Mouse (Mus musculus) CH12.LX (cell line): ENCODE results near the gene Zfyve9. TPM values are rescaled to one million over a fixed set of nuclear protein-coding genes. Genes with fewer than 3 reads are reported as not detected.

Source experiments
- DNase-seq: peaks from one replicate; pipeline ENCODE4 v3.0.0-alpha.2; 2013; ENCODE audit errors: extremely low read depth
- H3K27ac ChIP-seq: 2 replicates; pipeline ENCODE4 v1.5.1; 2012; ENCODE audit warnings: low read depth, mild to moderate bottlenecking, control low read depth, moderate library complexity; ENCODE audit not compliant: insufficient read depth
- H3K27me3 ChIP-seq: replicated peaks from 2 replicates; pipeline ENCODE3; 2012; ENCODE audit warnings: inconsistent platforms
- H3K36me3 ChIP-seq, 2 experiments: replicated peaks in 1 of 2; 2 replicates each; pipeline versions ENCODE3 to v1.6.1; 2012; ENCODE audit warnings: inconsistent platforms in 1 of 2, low read length in 1 of 2, mild to moderate bottlenecking in 1 of 2, mixed read lengths in 1 of 2, moderate library complexity in 1 of 2; ENCODE audit not compliant: control insufficient read depth in 1 of 2, insufficient read depth in 1 of 2
- H3K4me1 ChIP-seq, 2 experiments: 2 replicates each; pipeline ENCODE4 v1.6.1; 2012; ENCODE audit warnings: inconsistent platforms in 1 of 2, moderate library complexity in 1 of 2; ENCODE audit not compliant: insufficient read depth in 2 of 2, control insufficient read depth in 1 of 2
- H3K4me2 ChIP-seq: 2 replicates; pipeline ENCODE4 v1.6.1; 2012; ENCODE audit warnings: low read depth, mild to moderate bottlenecking, control low read depth; ENCODE audit not compliant: poor library complexity, insufficient read depth, severe bottlenecking
- H3K4me3 ChIP-seq, 3 experiments: fragments of 150-350 bp in 1 of 3; sonication (generic) in 1 of 3; replicated peaks in 1 of 3; 2 replicates each; pipeline versions ENCODE3 to v1.5.1; 2011 to 2012; ENCODE audit warnings: low read depth in 2 of 3, low read length in 2 of 3, mild to moderate bottlenecking in 2 of 3, moderate library complexity in 2 of 3, control low read depth in 1 of 3, improper control_type of control experiment in 1 of 3, inconsistent platforms in 1 of 3, mixed read lengths in 1 of 3; ENCODE audit not compliant: poor library complexity in 1 of 3
- H3K79me2 ChIP-seq: replicated peaks from 2 replicates; pipeline ENCODE4 v1.6.1; 2012; ENCODE audit warnings: mild to moderate bottlenecking, moderate library complexity; ENCODE audit not compliant: control insufficient read depth, poor library complexity, insufficient read depth, severe bottlenecking; ENCODE audit errors: extremely low read depth
- H3K9ac ChIP-seq: 2 replicates; pipeline ENCODE4 v1.6.1; 2012; ENCODE audit warnings: low read depth, mild to moderate bottlenecking, control low read depth, moderate library complexity; ENCODE audit not compliant: insufficient read depth
- H3K9me3 ChIP-seq: replicated peaks from 2 replicates; pipeline ENCODE3; 2012; ENCODE audit warnings: low read length, inconsistent platforms, mixed read lengths
- BHLHE40 ChIP-seq: IDR thresholded peaks from 2 replicates; pipeline ENCODE4 v1.6.1; 2011; ENCODE audit warnings: mild to moderate bottlenecking, low read depth, low read length, improper control_type of control experiment
- CHD2 ChIP-seq: IDR thresholded peaks from 2 replicates; pipeline ENCODE4 v1.6.1; 2011; ENCODE audit warnings: low read length, improper control_type of control experiment
- CTCF ChIP-seq, 2 experiments: IDR thresholded peaks in 1 of 2; conservative IDR thresholded peaks in 1 of 2; 2 replicates each; pipeline ENCODE4 v1.5.1; 2011 to 2012; ENCODE audit warnings: low read depth in 2 of 2, low read length in 2 of 2, improper control_type of control experiment in 1 of 2, inconsistent platforms in 1 of 2, mild to moderate bottlenecking in 1 of 2, moderate library complexity in 1 of 2
- IRF4 ChIP-seq: IDR thresholded peaks from 2 replicates; pipeline ENCODE4 v1.6.1; 2014; ENCODE audit warnings: low read depth, mild to moderate bottlenecking, inconsistent platforms, low read length, improper control_type of control experiment
- JUND ChIP-seq: conservative IDR thresholded peaks from 2 replicates; pipeline ENCODE4 v1.6.1; 2011; ENCODE audit warnings: low read depth, low read length, improper control_type of control experiment
- KAT2A ChIP-seq: IDR thresholded peaks from 2 replicates; pipeline ENCODE4 v1.6.1; 2012; ENCODE audit warnings: low read length, improper control_type of control experiment, inconsistent platforms; ENCODE audit not compliant: insufficient replicate concordance
- MAFK ChIP-seq: IDR thresholded peaks from 2 replicates; pipeline ENCODE4 v1.6.1; 2011; ENCODE audit warnings: low read length, improper control_type of control experiment; ENCODE audit not compliant: insufficient replicate concordance
- MAX ChIP-seq: IDR thresholded peaks from 2 replicates; pipeline ENCODE4 v1.6.1; 2011; ENCODE audit warnings: low read length, improper control_type of control experiment
- MAZ ChIP-seq: IDR thresholded peaks from 2 replicates; pipeline ENCODE4 v1.6.1; 2012; ENCODE audit warnings: low read depth, mild to moderate bottlenecking, inconsistent platforms, low read length, improper control_type of control experiment, moderate library complexity
- MEF2A ChIP-seq: IDR thresholded peaks from 2 replicates; pipeline ENCODE4 v1.6.1; 2014; ENCODE audit warnings: low read depth, mild to moderate bottlenecking, inconsistent platforms, low read length, improper control_type of control experiment, borderline replicate concordance
- MXI1 ChIP-seq: IDR thresholded peaks from 2 replicates; pipeline ENCODE4 v1.6.1; 2011; ENCODE audit warnings: mild to moderate bottlenecking, low read depth, low read length, improper control_type of control experiment
- MYC ChIP-seq: IDR thresholded peaks from 2 replicates; pipeline ENCODE4 v1.6.1; 2011; ENCODE audit warnings: low read depth, mild to moderate bottlenecking, improper control_type of control experiment, low read length
- PAX5 ChIP-seq: IDR thresholded peaks from 2 replicates; pipeline ENCODE4 v1.6.1; 2012; ENCODE audit warnings: low read length, inconsistent platforms, mixed read lengths
- POLR2AphosphoS2 ChIP-seq: IDR thresholded peaks from 2 replicates; pipeline ENCODE4 v1.6.1; 2011; ENCODE audit warnings: low read depth, low read length, improper control_type of control experiment
- RAD21 ChIP-seq: IDR thresholded peaks from 2 replicates; pipeline ENCODE4 v1.6.1; 2011; ENCODE audit warnings: low read depth, mild to moderate bottlenecking, low read length, improper control_type of control experiment, moderate library complexity
- RCOR1 ChIP-seq: conservative IDR thresholded peaks from 2 replicates; pipeline ENCODE4 v1.6.1; 2012; ENCODE audit warnings: low read depth, mild to moderate bottlenecking, inconsistent platforms, low read length, improper control_type of control experiment
- TBP ChIP-seq: conservative IDR thresholded peaks from 2 replicates; pipeline ENCODE4 v1.6.1; 2011; ENCODE audit warnings: low read depth, low read length, improper control_type of control experiment
- USF1 ChIP-seq: IDR thresholded peaks from 2 replicates; pipeline ENCODE4 v1.6.1; 2014; ENCODE audit warnings: low read depth, mild to moderate bottlenecking, inconsistent platforms, low read length, improper control_type of control experiment
- ZC3H11A ChIP-seq: IDR thresholded peaks from 2 replicates; pipeline ENCODE4 v1.6.1; 2012; ENCODE audit warnings: low read depth, mild to moderate bottlenecking, inconsistent platforms, low read length, improper control_type of control experiment
- ZNF384 ChIP-seq: IDR thresholded peaks from 2 replicates; pipeline ENCODE4 v1.6.1; 2012; ENCODE audit warnings: low read depth, low read length, improper control_type of control experiment, inconsistent platforms
- dilution Hi-C: fragments of 300-500 bp; cut with MboI; formaldehyde crosslinking; loops from 2 replicates; pipeline ENCODE4 v1.14.3; 2020; ENCODE audit warnings: low sequenced_read_pairs; ENCODE audit not compliant: extremely low pct_unique_long_range_greater_than_20kb, extremely low pct_ligation_motif_present
- in situ Hi-C: fragments of 300-500 bp; cut with MboI; formaldehyde crosslinking; loops from 3 replicates; pipeline ENCODE4 v1.14.3; 2019; ENCODE audit warnings: low sequenced_read_pairs, low pct_ligation_motif_present, low pct_unique_long_range_greater_than_20kb, mixed read lengths
- polyA plus RNA-seq: library from polyadenylated mRNA; unstranded; fragments of >175 nt; gene quantifications from 2 replicates; pipeline ENCODE4 v1.2.1, GENCODE M21; 2012; ENCODE audit warnings: low read depth; ENCODE audit not compliant: insufficient read length
- total RNA-seq, 2 experiments: library from RNA; depleted of rRNA; stranded (reverse); fragments of 300-350 nt in 1 of 2; fragments of >200 nt in 1 of 2; gene quantifications; 2 replicates each; pipeline ENCODE4 v1.2.3; 2012 to 2014

The Zfyve9 gene
- total and polyA plus RNA-seq, 3 experiments = 0.83 to 2.8 (median 1.6) TPM

DNA sequence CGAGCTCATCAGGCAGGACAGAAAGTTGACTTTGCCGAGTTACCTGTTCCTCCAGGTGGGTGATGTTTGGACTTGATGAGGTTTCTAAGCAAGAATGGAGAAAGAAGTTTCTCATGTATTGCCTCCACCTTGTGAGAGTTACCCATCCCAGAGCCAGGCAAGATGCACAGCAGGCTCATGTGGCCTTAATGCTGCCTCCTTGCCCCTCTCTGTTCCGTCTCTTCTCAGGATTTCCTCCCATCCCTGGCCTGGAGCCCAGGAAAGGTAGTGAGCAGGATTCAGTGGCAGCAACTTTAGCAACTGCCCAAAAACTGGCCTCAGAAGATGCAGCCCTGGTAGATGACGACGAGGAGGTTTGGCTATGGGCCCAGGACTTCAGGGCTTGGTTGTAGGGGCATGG, 153.5 kb downstream of the Zfyve9 start:
- dilution Hi-C loops (no loop called here), in situ Hi-C loops (no loop called here)
- Histone ChIP-seq H3K27me3 (no peaks in the 10 kb centered on the region), H3K4me3 (no peak overlapping the region), H3K36me3 (peaks cover 80 to 100% of the 10 kb centered on the region in 2 experiments), H3K9ac (no peak overlapping the region), H3K4me2 (no peak overlapping the region), H3K79me2 (no peaks in the 10 kb centered on the region), H3K4me1 (peaks cover 0 to 2% of the 10 kb centered on the region in 2 experiments; a peak in 1 of 4 replicates), H3K9me3 (no peaks in the 10 kb centered on the region), H3K27ac (no peak overlapping the region)
- no peak for TF ChIP-seq BHLHE40
- TF ChIP-seq MAFK = no peak
- TF ChIP-seq MEF2A = no peak
- TF ChIP-seq IRF4 = no peak
- no peak for TF ChIP-seq TBP
- TF ChIP-seq RAD21 = no peak
- TF ChIP-seq POLR2AphosphoS2 = no peak
- TF ChIP-seq USF1 = no peak
- no peak for TF ChIP-seq RCOR1
- TF ChIP-seq MAZ = no peak
- no peak for TF ChIP-seq KAT2A
- TF ChIP-seq JUND = no peak
- TF ChIP-seq ZNF384 = no peak
- TF ChIP-seq MXI1 = no peak
- no peak for TF ChIP-seq MYC
- TF ChIP-seq CTCF (conservative IDR thresholded peaks at IDR 0.05 in 1 of 2, IDR thresholded peaks at IDR 0.05 in 1 of 2; ENCODE audit: low read depth in 2 of 2, low read length in 2 of 2) = no peak
- TF ChIP-seq ZC3H11A = no peak
- no peak for TF ChIP-seq CHD2
- no peak for DNase-seq

- Histone ChIP-seq H3K9me3 (no peaks in the 10 kb centered on the region), H3K4me1 (peaks cover 4 to 29% of the 10 kb centered on the region in 2 experiments; a peak in 3 of 4 replicates), H3K4me3 (no peak overlapping the region), H3K79me2 (peaks cover 3% of the 10 kb centered on the region; the same call in 1 of the 2 replicates)
- dilution Hi-C loops = no loop called here
- no peak for TF ChIP-seq PAX5
- TF ChIP-seq ZC3H11A = no peak
- TF ChIP-seq MAX = no peak
- TF ChIP-seq CTCF (conservative IDR thresholded peaks at IDR 0.05 in 1 of 2, IDR thresholded peaks at IDR 0.05 in 1 of 2; ENCODE audit: low read depth in 2 of 2, low read length in 2 of 2) = peak in 1 of 2 experiments; percentile 28; a peak in 2 of 4 replicates
- TF ChIP-seq, all 38 proteins: peak for 1
- H3K36me3 ChIP-seq = peaks cover 31 to 54% of the 10 kb centered on the region in 2 experiments
- no peaks in the 10 kb centered on the region for H3K27me3 ChIP-seq
- H3K9ac ChIP-seq = no peak overlapping the region
- DNase-seq = peak; percentile 19
- in situ Hi-C loops = no loop called here
- H3K27ac ChIP-seq = no peak overlapping the region
- no peak overlapping the region for H3K4me2 ChIP-seq
These were observed 159.1 kb downstream of the Zfyve9 start for GRCm38 (mm10) chr4:108621504-108621903.
